Mouse (Mus musculus): ENCODE measurements at regions not wholly inside any gene's neighbourhood (a gene's known extent, or its start where the extent isn't known, plus 50 kb on each side); places are given as distances from the start of the nearest gene placed in this dataset.

GRCm38 (mm10) chr5:97654414-97654813 is 197.6 kb upstream of the Gk2 start:
- H3K9ac ChIP-seq, result no peak overlapping the region
- WGBS, result 52% methylated on average over 12 of the region's 12 CpGs
- H3K4me1 ChIP-seq, result peaks cover 7% of the 10 kb centered on the region; the same call in 1 of the 2 replicates

GRCm38 (mm10) chr5:97642251-97642650 is 185.4 kb upstream of the Gk2 start:
- Histone ChIP-seq H3K4me2 (replicated peaks) (no peak overlapping the region), H3K27ac (no peak overlapping the region), H3K4me1 (peaks cover 6% of the 10 kb centered on the region; the same call in 1 of the 2 replicates), H3K36me3 (no peaks in the 10 kb centered on the region), H3K9me3 (no peaks in the 10 kb centered on the region), H3K9ac (no peak overlapping the region), H3K4me3 (no peak overlapping the region), H3K27me3 (no peaks in the 10 kb centered on the region)
- ATAC-seq (ENCODE audit: low FRiP score, low read depth), result no peak
- 83% methylated on average over 13 of the region's 13 CpGs for WGBS

More at GRCm38 (mm10) chr5:97654414-97654813, 197.6 kb upstream of the Gk2 start:
- Histone ChIP-seq H3K4me3 (no peak overlapping the region), H3K27ac (no peak overlapping the region), H3K9me3 (no peaks in the 10 kb centered on the region), H3K27me3 (peaks cover 13% of the 10 kb centered on the region), H3K36me3 (no peaks in the 10 kb centered on the region), H3K4me2 (replicated peaks) (no peak overlapping the region)
- no peak for ATAC-seq (ENCODE audit: low FRiP score, low read depth)

- H3K4me2 ChIP-seq (replicated peaks), result no peak overlapping the region
- H3K36me3 ChIP-seq, result no peaks in the 10 kb centered on the region
- 90% methylated on average over 12 of the region's 12 CpGs for WGBS
- no peak overlapping the region for H3K27ac ChIP-seq
- peaks cover 6% of the 10 kb centered on the region; the same call in 1 of the 2 replicates for H3K4me1 ChIP-seq
- ATAC-seq (ENCODE audit: low FRiP score, low read depth), result no peak
- no peaks in the 10 kb centered on the region for H3K27me3 ChIP-seq
- H3K9ac ChIP-seq, result no peak overlapping the region
- H3K4me3 ChIP-seq, result no peak overlapping the region
- no peaks in the 10 kb centered on the region for H3K9me3 ChIP-seq
Observed at GRCm38 (mm10) chr5:97641646-97642045, 184.8 kb upstream of the Gk2 start.

DNA sequence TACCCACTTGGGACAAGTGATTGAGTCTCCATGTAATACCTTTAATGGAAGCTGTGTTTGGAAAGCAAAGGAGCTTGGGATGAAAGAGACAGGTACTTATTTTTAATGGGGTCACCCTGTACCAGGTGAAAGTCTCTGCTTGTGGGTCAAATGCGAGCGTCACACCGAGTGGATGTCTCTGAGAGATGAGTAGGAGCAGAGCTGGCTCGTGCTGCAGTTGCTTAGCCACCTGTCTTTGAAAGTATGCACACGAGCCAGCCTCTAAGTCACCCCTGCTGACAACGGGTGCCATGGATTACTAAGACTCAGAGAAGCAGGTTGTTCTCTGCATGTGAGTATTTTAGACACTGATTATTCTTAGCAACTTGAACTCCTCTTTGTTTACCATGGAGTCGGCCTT is 179.5 kb upstream of the Gk2 start:
- Histone ChIP-seq H3K9me3 (no peaks in the 10 kb centered on the region), H3K27me3 (no peaks in the 10 kb centered on the region), H3K36me3 (no peaks in the 10 kb centered on the region), H3K4me1 (peaks cover under 1% of the 10 kb centered on the region; the same call in 1 of the 2 replicates), H3K27ac (no peak overlapping the region), H3K9ac (no peak overlapping the region), H3K4me3 (no peak overlapping the region), H3K4me2 (replicated peaks) (no peak overlapping the region)
- no peak for ATAC-seq (ENCODE audit: low FRiP score, low read depth)
- 80% methylated on average over 7 of the region's 7 CpGs for WGBS

DNA sequence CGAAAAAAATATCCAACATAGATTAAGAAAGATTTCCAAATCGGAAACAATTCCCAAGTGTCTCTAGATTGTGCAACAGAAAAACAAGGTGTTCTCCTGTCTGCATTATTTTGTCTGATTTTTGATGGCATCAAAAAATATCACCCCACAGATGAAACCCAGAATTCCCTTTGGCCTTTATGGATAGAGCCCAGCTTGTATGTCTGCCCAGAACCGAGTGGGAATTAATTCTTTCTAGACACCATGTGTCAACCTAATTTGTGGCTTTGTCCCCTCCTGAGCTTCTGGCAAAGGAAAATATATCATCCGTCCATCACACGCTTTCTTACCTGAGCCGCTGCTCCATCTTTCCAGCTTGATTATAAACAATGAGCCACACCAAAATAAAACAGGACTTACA is 176.9 kb upstream of the Gk2 start:
- 86% methylated on average over 6 of the region's 6 CpGs for WGBS
- Histone ChIP-seq H3K27ac (no peak overlapping the region), H3K4me3 (no peak overlapping the region), H3K36me3 (no peaks in the 10 kb centered on the region), H3K9me3 (no peaks in the 10 kb centered on the region), H3K27me3 (no peaks in the 10 kb centered on the region), H3K4me1 (no peaks in the 10 kb centered on the region), H3K9ac (no peak overlapping the region), H3K4me2 (replicated peaks) (no peak overlapping the region)
- no peak for ATAC-seq (ENCODE audit: low FRiP score, low read depth)

- 81% methylated on average over 7 of the region's 7 CpGs for WGBS
- Histone ChIP-seq H3K4me2 (replicated peaks) (no peak overlapping the region), H3K9me3 (no peaks in the 10 kb centered on the region), H3K27me3 (no peaks in the 10 kb centered on the region), H3K9ac (no peak overlapping the region), H3K27ac (no peak overlapping the region), H3K36me3 (no peaks in the 10 kb centered on the region), H3K4me1 (no peaks in the 10 kb centered on the region), H3K4me3 (no peak overlapping the region)
- no peak for ATAC-seq (ENCODE audit: low FRiP score, low read depth)
Observed at GRCm38 (mm10) chr5:97632791-97633190, 176.0 kb upstream of the Gk2 start.

DNA sequence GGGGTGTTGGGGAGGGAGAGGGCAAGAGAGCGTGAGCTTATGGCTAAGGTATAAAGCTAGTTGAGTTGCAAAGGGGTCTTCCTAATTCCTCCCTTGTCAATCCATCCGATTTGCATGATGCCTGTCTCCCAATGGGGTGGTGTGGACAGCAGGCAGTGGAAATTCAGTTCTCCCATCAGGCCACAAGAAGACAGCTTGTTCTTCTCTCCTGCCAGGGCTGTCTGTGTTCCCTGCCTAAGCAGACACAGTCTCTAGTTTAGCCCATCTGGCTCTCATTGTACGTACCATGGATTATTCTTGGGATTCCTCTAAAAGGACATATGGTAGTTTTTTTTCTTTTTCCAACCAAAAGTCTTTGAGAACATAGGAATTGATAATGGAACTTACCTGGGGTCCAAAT is 168.4 kb upstream of the Gk2 start:
- H3K9ac ChIP-seq, result no peak overlapping the region
- no peaks in the 10 kb centered on the region for H3K4me1 ChIP-seq
- H3K27me3 ChIP-seq, result no peaks in the 10 kb centered on the region
- H3K27ac ChIP-seq, result no peak overlapping the region
- H3K4me2 ChIP-seq (replicated peaks), result no peak overlapping the region
- ATAC-seq (ENCODE audit: low FRiP score, low read depth), result no peak
- WGBS, result 83% methylated on average over 3 of the region's 3 CpGs
- H3K36me3 ChIP-seq, result no peaks in the 10 kb centered on the region
- H3K9me3 ChIP-seq, result no peaks in the 10 kb centered on the region
- H3K4me3 ChIP-seq, result no peak overlapping the region

- Histone ChIP-seq H3K4me1 (no peaks in the 10 kb centered on the region), H3K9me3 (no peaks in the 10 kb centered on the region), H3K27me3 (no peaks in the 10 kb centered on the region), H3K4me2 (replicated peaks) (no peak overlapping the region), H3K36me3 (no peaks in the 10 kb centered on the region), H3K9ac (no peak overlapping the region), H3K4me3 (no peak overlapping the region), H3K27ac (no peak overlapping the region)
- ATAC-seq (ENCODE audit: low FRiP score, low read depth), result no peak
- 91% methylated on average over 2 of the region's 2 CpGs for WGBS
Observed at GRCm38 (mm10) chr5:97619890-97620289, 163.1 kb upstream of the Gk2 start.

DNA sequence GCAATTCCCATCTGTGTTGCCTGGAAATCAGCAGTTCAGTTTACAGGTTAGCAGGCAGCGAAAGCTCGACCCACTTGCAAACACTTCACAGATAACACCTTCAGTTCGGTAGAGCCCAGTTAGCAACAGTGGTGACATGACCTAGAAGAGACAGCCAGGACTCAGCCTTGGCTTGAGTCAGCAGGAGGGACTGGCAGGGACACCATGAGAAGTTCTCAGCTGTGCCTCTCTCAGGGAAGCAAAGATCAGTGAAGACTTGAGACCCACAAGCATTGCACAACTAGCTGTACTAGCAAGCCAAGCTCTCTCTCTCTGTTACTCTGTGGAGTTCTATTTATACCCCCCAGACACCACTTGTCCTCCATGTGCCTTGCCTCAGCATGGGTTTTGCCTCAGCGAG is 161.6 kb upstream of the Gk2 start:
- no peak for ATAC-seq (ENCODE audit: low FRiP score, low read depth)
- no peaks in the 10 kb centered on the region for H3K27me3 ChIP-seq
- WGBS, result 88% methylated on average over 4 of the region's 4 CpGs
- H3K4me1 ChIP-seq, result no peaks in the 10 kb centered on the region
- no peaks in the 10 kb centered on the region for H3K36me3 ChIP-seq
- H3K4me3 ChIP-seq, result no peak overlapping the region
- no peak overlapping the region for H3K9ac ChIP-seq
- H3K4me2 ChIP-seq (replicated peaks), result no peak overlapping the region
- H3K27ac ChIP-seq, result no peak overlapping the region
- H3K9me3 ChIP-seq, result no peaks in the 10 kb centered on the region

DNA sequence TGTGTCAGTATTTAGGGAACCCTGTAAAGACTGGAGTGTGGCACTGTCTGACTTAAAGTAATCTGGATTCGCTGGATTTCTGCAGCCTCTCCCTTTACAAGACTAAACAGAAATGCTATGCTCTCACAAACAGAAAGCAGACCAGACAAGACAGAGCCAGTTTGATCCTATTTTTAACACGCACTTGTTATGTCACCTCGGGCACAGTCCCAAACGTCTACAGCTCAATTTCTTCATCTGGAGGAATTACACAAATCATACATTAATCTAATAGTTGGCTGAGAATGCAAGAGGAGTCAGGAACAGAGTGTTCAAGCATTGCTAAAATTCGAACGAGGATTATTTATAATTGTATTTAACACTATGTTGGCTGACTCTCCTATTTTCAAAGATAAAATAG is 145.4 kb upstream of the Gk2 start:
- no peak overlapping the region for H3K27ac ChIP-seq
- H3K36me3 ChIP-seq, result no peaks in the 10 kb centered on the region
- no peak for ATAC-seq (ENCODE audit: low FRiP score, low read depth)
- 72% methylated on average over 6 of the region's 6 CpGs for WGBS
- H3K27me3 ChIP-seq, result no peaks in the 10 kb centered on the region
- H3K4me3 ChIP-seq, result no peak overlapping the region
- H3K4me2 ChIP-seq (replicated peaks), result no peak overlapping the region
- H3K9ac ChIP-seq, result no peak overlapping the region
- H3K9me3 ChIP-seq, result no peaks in the 10 kb centered on the region
- peaks cover 4% of the 10 kb centered on the region; the same call in 1 of the 2 replicates for H3K4me1 ChIP-seq

DNA sequence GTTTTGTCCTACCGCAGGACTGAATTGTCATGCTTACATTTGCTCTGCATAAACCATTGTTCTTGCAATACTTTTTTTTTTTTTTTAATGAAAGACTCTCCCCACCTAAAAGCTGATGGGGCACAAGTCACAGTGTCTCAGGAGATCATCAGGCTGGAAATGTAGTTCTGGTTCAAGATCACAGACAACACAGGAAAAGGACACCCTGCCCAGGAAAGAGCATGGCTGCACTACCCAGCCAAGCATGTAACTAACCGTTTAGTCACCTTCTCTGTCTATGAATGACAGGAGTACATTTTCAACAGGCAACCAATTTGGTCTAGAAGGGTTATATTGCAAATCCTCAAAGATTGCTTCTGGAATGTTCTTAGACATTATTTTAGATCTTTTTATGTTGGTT is 144.6 kb upstream of the Gk2 start:
- no peak overlapping the region for H3K9ac ChIP-seq
- 81% methylated on average over 2 of the region's 2 CpGs for WGBS
- H3K4me3 ChIP-seq, result no peak overlapping the region
- H3K9me3 ChIP-seq, result no peaks in the 10 kb centered on the region
- peaks cover 4% of the 10 kb centered on the region; the same call in 1 of the 2 replicates for H3K4me1 ChIP-seq
- H3K4me2 ChIP-seq (replicated peaks), result no peak overlapping the region
- no peaks in the 10 kb centered on the region for H3K27me3 ChIP-seq
- H3K36me3 ChIP-seq, result no peaks in the 10 kb centered on the region
- ATAC-seq (ENCODE audit: low FRiP score, low read depth), result no peak
- H3K27ac ChIP-seq, result no peak overlapping the region

- peaks cover 4% of the 10 kb centered on the region; the same call in 1 of the 2 replicates for H3K4me1 ChIP-seq
- ATAC-seq (ENCODE audit: low FRiP score, low read depth), result no peak
- no peak overlapping the region for H3K4me3 ChIP-seq
- H3K4me2 ChIP-seq (replicated peaks), result no peak overlapping the region
- no peaks in the 10 kb centered on the region for H3K9me3 ChIP-seq
- 78% methylated on average over 9 of the region's 9 CpGs for WGBS
- no peaks in the 10 kb centered on the region for H3K27me3 ChIP-seq
- no peaks in the 10 kb centered on the region for H3K36me3 ChIP-seq
- no peak overlapping the region for H3K27ac ChIP-seq
- H3K9ac ChIP-seq, result no peak overlapping the region
Observed at GRCm38 (mm10) chr5:97598741-97599140, 141.9 kb upstream of the Gk2 start.

- no peak overlapping the region for H3K4me3 ChIP-seq
- H3K9me3 ChIP-seq, result no peaks in the 10 kb centered on the region
- no peaks in the 10 kb centered on the region for H3K27me3 ChIP-seq
- no peaks in the 10 kb centered on the region for H3K36me3 ChIP-seq
- H3K4me1 ChIP-seq, result peaks cover 4% of the 10 kb centered on the region; the same call in 1 of the 2 replicates
- H3K27ac ChIP-seq, result no peak overlapping the region
- H3K4me2 ChIP-seq (replicated peaks), result no peak overlapping the region
- WGBS, result 93% methylated on average over 2 of the region's 2 CpGs
- ATAC-seq (ENCODE audit: low FRiP score, low read depth), result no peak
- no peak overlapping the region for H3K9ac ChIP-seq
Observed at GRCm38 (mm10) chr5:97595916-97596315, 139.1 kb upstream of the Gk2 start.

Measured in limb, embryonic 13.5 days (tissue).